Mouse (Mus musculus) liver, adult 2 months (tissue): ENCODE data around the gene Igsf3. TPM values are rescaled to one million over a fixed set of nuclear protein-coding genes. Genes with fewer than 3 reads are reported as not detected.

ENCODE experiments used
- DNase-seq: peaks from one replicate; pipeline ENCODE4 v3.0.0-alpha.2; 2011; ENCODE audit warnings: low read depth, low spot score; ENCODE audit errors: extremely low read depth
- H3K27ac ChIP-seq: fragments of 200-500 bp; replicated peaks from 2 replicates; pipeline ENCODE4 v1.5.1; 2012; ENCODE audit warnings: low read depth, mild to moderate bottlenecking, control low read depth, inconsistent platforms, low read length; ENCODE audit not compliant: insufficient read depth
- H3K27me3 ChIP-seq: fragments of 200-500 bp; 2 replicates; pipeline ENCODE4 v1.6.1; 2012; ENCODE audit warnings: mild to moderate bottlenecking, moderate library complexity, low read length, inconsistent platforms; ENCODE audit not compliant: control insufficient read depth, insufficient read depth
- H3K36me3 ChIP-seq: fragments of 200-500 bp; 2 replicates; pipeline ENCODE4 v1.6.1; 2012; ENCODE audit warnings: low read length, inconsistent platforms; ENCODE audit not compliant: control insufficient read depth, insufficient read depth
- H3K4me1 ChIP-seq: fragments of 200-500 bp; 2 replicates; pipeline ENCODE4 v1.6.1; 2011; ENCODE audit warnings: low read length; ENCODE audit not compliant: control insufficient read depth, insufficient read depth
- H3K4me3 ChIP-seq: fragments of 200-500 bp; 2 replicates; pipeline ENCODE4 v1.5.1; 2011; ENCODE audit warnings: low read depth, mild to moderate bottlenecking, control low read depth, low read length, moderate library complexity; ENCODE audit not compliant: insufficient read depth
- H3K79me2 ChIP-seq: fragments of 200-500 bp; 2 replicates; pipeline ENCODE4 v1.6.1; 2012; ENCODE audit warnings: inconsistent platforms, mild to moderate bottlenecking, low read length, moderate library complexity; ENCODE audit not compliant: control insufficient read depth, insufficient read depth
- H3K9ac ChIP-seq: fragments of 200-500 bp; 2 replicates; pipeline ENCODE4 v1.6.1; 2012; ENCODE audit warnings: low read depth, mild to moderate bottlenecking, control low read depth, inconsistent platforms, low read length
- CTCF ChIP-seq: fragments of 200-500 bp; IDR thresholded peaks from 2 replicates; pipeline ENCODE4 v1.5.1; 2011; ENCODE audit warnings: low read depth, low read length, control low read depth
- POLR2A ChIP-seq: fragments of 200-500 bp; IDR thresholded peaks from 2 replicates; pipeline ENCODE4 v1.6.1; 2011; ENCODE audit warnings: low read length, control low read depth; ENCODE audit not compliant: insufficient read depth; ENCODE audit errors: extremely low read depth
- WGBS: fragments of 180-500 bp; shearing (Covaris S2); methylation state at CpG from one replicate; pipeline ENCODE4 v1.1.7; 2018; 5-methylcytosine and 5-hydroxymethylcytosine counted together
- polyA plus RNA-seq: library from polyadenylated mRNA; depleted of rRNA; stranded (reverse); fragments of >200 nt; gene quantifications from 2 replicates; pipeline ENCODE4 v1.2.3, GENCODE M21; 2012
- total RNA-seq: library from RNA; depleted of rRNA; stranded (reverse); fragments of >200 nt; gene quantifications from 2 replicates; pipeline ENCODE4 v1.2.3, GENCODE M21; 2014

The Igsf3 gene
- total and polyA plus RNA-seq, 2 experiments: 0.24 to 0.37 TPM

DNA sequence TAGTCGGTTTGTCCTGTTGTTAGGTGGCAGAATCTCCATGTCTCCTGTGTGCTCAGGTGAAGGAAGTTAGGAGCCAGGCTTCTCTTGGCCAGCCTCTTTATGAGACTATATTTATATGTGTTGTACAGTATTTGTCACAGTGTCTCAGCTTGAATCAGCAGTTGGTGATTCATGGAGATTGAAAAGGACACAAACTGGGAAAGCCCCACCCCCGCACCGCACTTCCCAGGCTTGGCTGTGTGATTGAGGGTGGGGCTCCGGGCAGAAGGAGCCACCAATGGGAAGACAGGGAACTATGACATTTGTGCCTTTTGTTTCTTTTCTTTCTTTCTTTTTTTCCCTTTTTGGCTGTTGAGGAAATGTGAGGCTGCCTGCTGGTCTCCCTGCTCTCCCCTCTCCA lies 2.9 kb downstream of the Igsf3 start:
- H3K36me3 ChIP-seq: no peaks in the 10 kb centered on the region
- no peak overlapping the region for H3K9ac ChIP-seq
- DNase-seq: no peak
- no peak overlapping the region for H3K27ac ChIP-seq
- 56% methylated on average over 4 of the region's 4 CpGs for WGBS
- H3K4me3 ChIP-seq: no peak overlapping the region
- peaks cover 2% of the 10 kb centered on the region; the same call in 1 of the 2 replicates for H3K4me1 ChIP-seq
- peaks cover 10% of the 10 kb centered on the region for H3K27me3 ChIP-seq
- no peaks in the 10 kb centered on the region for H3K79me2 ChIP-seq
- no peak for TF ChIP-seq CTCF
- no peak for TF ChIP-seq POLR2A

- H3K27ac ChIP-seq: no peak overlapping the region
- H3K27me3 ChIP-seq: peaks cover 10% of the 10 kb centered on the region; the same call in 1 of the 2 replicates
- no peak for DNase-seq
- H3K36me3 ChIP-seq: no peaks in the 10 kb centered on the region
- peaks cover 2% of the 10 kb centered on the region; the same call in 1 of the 2 replicates for H3K4me1 ChIP-seq
- H3K4me3 ChIP-seq: no peak overlapping the region
- no peaks in the 10 kb centered on the region for H3K79me2 ChIP-seq
- TF ChIP-seq CTCF (no peak), POLR2A (no peak)
- no peak overlapping the region for H3K9ac ChIP-seq
- 90% methylated on average over 5 of the region's 5 CpGs for WGBS
Measured at GRCm38 (mm10) chr3:101381691-101382090, 4.8 kb downstream of the Igsf3 start.

GRCm38 (mm10) chr3:101382751-101383150 lies 5.9 kb downstream of the Igsf3 start:
- TF ChIP-seq POLR2A (no peak), CTCF (no peak)
- Histone ChIP-seq H3K4me1 (no peaks in the 10 kb centered on the region), H3K4me3 (no peak overlapping the region), H3K36me3 (no peaks in the 10 kb centered on the region), H3K79me2 (no peaks in the 10 kb centered on the region), H3K9ac (no peak overlapping the region), H3K27ac (no peak overlapping the region), H3K27me3 (peaks cover 6% of the 10 kb centered on the region; the same call in 1 of the 2 replicates)
- DNase-seq: no peak
- WGBS: 88% methylated on average over 4 of the region's 4 CpGs

DNA sequence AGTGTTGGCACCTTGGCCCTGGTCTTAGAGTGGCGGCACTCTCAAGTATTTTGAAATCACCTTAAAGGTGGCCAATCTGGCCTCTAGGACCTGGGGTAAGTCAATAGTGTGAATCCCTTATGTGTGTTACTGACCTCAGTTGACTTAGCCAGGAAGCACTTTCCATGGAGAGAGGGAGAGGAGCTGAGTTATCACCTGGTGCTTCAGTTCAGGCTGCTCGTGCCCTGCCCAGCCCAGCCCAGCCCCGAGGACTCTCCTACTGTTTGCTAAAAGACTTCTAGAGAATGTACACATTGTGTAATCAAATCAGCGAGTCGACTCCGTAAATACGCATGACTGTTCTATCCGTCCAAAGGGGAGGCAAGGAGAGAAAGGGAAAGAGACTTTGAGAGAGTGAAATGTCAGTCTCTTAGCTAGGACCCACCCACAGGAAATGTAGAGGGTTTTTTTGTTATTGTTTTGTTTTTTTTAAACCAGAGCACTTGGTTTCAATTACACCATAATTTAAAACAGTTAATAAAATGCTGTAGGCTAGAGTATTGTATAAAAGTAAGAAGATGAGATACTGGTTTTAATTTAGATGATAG lies 9.6 kb downstream of the Igsf3 start:
- TF ChIP-seq CTCF: no peak
- no peak for TF ChIP-seq POLR2A

GRCm38 (mm10) chr3:101387849-101388248 lies 11.0 kb downstream of the Igsf3 start:
- TF ChIP-seq CTCF: no peak
- TF ChIP-seq POLR2A: no peak
- H3K27me3 ChIP-seq: no peaks in the 10 kb centered on the region; the same call in 1 of the 2 replicates
- no peak for DNase-seq
- no peaks in the 10 kb centered on the region for H3K79me2 ChIP-seq
- no peaks in the 10 kb centered on the region for H3K4me1 ChIP-seq
- H3K4me3 ChIP-seq: no peak overlapping the region
- no peak overlapping the region for H3K27ac ChIP-seq
- 27% methylated on average over 10 of the region's 10 CpGs for WGBS
- no peaks in the 10 kb centered on the region for H3K36me3 ChIP-seq
- H3K9ac ChIP-seq: no peak overlapping the region

More for the DNA sequence above, 9.6 kb downstream of the Igsf3 start:
- Histone ChIP-seq H3K36me3 (no peaks in the 10 kb centered on the region), H3K79me2 (no peaks in the 10 kb centered on the region), H3K4me1 (no peaks in the 10 kb centered on the region), H3K27ac (no peak overlapping the region), H3K27me3 (no peaks in the 10 kb centered on the region; the same call in 1 of the 2 replicates), H3K4me3 (no peak overlapping the region), H3K9ac (no peak overlapping the region)
- no peak for DNase-seq
- WGBS: 33% methylated on average over 8 of the region's 8 CpGs

DNA sequence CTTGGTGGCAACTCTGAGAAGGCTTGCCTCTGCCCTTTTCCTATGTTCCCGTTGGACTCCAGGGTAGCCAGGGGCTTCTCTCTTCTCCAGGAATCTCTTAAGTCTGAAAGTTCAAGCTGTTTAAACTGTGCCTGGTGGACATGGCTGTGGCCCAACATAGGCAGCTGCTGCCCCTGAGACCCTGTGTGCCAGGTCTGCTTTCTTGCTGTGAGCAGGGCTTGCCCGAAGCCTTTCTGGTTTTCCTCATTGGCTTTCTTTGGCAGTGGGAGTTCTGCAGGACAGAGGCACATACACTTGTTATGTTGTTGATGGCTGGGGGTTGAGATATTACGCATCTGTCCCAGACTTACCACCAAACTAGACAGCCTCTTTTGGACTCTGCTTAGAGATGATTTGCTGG lies 12.7 kb downstream of the Igsf3 start:
- 90% methylated on average over 3 of the region's 3 CpGs for WGBS
- Histone ChIP-seq H3K27ac (no peak overlapping the region), H3K27me3 (no peaks in the 10 kb centered on the region; the same call in 1 of the 2 replicates), H3K79me2 (no peaks in the 10 kb centered on the region), H3K36me3 (no peaks in the 10 kb centered on the region), H3K4me3 (no peak overlapping the region), H3K9ac (no peak overlapping the region), H3K4me1 (no peaks in the 10 kb centered on the region)
- TF ChIP-seq CTCF: no peak
- no peak for TF ChIP-seq POLR2A
- no peak for DNase-seq
